Mouse (Mus musculus) common myeloid progenitor, adult 5-6 weeks (primary cell): ENCODE results near the gene Vmn2r67. TPM values are rescaled to one million over a fixed set of nuclear protein-coding genes. Genes with fewer than 3 reads are reported as not detected.
"Not testable (repeated sequence)": the region's sequence is repeated elsewhere in the genome, so short reads cannot be mapped to it uniquely, and the experiment has no call there.

ENCODE experiments used
- ATAC-seq: replicated peaks from 2 replicates; pipeline ENCODE4 v1.8.0; 2016; ENCODE audit warnings: low read depth, mild to moderate bottlenecking, moderate TSS enrichment, inconsistent platforms; ENCODE audit not compliant: poor library complexity, severe bottlenecking
- total RNA-seq: library from RNA; stranded (forward); fragments of 200-1000, 187-1606 nt; gene quantifications from 2 replicates; pipeline ENCODE4 v1.2.3, GENCODE M21; 2017

Gene Vmn2r67
- not detected in 2 replicates for total RNA-seq

DNA sequence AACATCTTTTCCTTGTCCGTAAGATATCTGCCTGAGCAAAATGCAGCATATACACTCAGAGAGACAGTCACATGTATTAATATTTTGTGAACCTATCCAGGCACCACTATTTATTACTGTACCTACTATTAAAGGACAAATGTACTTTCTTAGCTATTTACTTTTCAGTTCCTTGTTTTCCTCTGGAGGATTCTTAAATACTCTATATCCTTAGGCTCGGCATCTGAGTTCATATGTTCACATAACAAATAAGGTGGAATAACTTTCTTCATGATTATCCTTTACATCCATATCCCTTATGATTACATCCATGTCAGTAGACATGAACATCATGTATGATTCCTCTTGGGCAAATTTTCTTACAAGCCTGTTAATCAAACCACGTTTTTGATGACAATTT lies at the start of gene Vmn2r67:
Gene Vmn2r67, minus strand, starts transcription at position 101 of the 400 bp plus-strand sequence.
- no peak for ATAC-seq

DNA sequence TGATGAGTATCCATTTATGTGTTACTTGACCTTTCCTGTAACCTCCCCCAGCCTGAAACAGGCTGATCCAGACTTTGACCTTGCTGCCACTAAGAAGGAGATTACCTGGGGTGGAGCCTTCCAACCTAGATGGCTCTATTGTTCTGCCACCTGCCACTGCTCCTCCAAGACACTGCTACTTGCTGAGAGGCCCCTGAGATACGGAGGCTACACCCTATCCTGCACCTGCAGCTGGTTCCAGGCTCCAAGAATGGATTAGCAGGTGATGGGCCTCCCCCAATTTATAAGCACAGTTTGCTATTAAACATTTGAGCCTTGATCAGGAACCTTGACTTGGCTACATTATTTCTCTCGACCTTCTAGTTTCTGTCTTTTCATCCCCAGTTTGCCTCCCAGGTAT lies 51.3 kb downstream of the Vmn2r67 start:
- ATAC-seq: not testable (repeated sequence)

Other genes starting within 250 kb of the Vmn2r67 start
- not detected in 2 replicates for gene Vmn2r65, start 191.9 kb downstream of the Vmn2r67 start, total RNA-seq
- not detected in 2 replicates for gene Vmn2r66, start 143.7 kb downstream of the Vmn2r67 start, total RNA-seq
- not detected in 2 replicates for gene Vmn2r68, start 81.8 kb upstream of the Vmn2r67 start, total RNA-seq